Mouse (Mus musculus): Measurements from ENCODE around the gene Gm13941. TPM values are rescaled to one million over a fixed set of nuclear protein-coding genes. Genes with fewer than 3 reads are reported as not detected.

Gm13941 gene
- not detected for total RNA-seq (2021)

DNA sequence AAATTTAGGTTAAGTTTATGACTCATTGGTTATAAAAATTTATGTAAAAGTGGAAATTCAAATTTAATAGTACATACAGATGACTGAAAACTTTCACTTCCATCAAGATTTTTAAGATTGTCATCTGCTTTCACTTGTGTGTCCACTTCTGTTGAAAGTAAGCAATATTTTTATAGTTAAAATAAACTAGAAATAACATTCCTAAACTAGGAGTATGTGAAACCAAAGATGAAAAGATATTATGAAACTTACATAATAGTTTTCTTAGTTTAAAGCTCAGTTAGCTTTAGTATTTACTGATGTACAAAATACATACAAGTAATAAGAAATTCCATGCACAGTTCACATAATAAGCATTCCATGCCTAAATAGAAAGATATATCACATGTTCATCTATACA is at the start of gene Gm13941:
TSS of gene Gm13941 (minus strand) at position 101 of the 400 bp plus-strand sequence.
- DNase-seq, result no peak

- DNase-seq, result no peak
Measured at GRCm38 (mm10) chr2:111152836-111153235, 47.1 kb upstream of the Gm13941 start, which contains the start of gene Gm15130. Gene Gm15130 (minus strand): TSS chr2:111152936.

DNA sequence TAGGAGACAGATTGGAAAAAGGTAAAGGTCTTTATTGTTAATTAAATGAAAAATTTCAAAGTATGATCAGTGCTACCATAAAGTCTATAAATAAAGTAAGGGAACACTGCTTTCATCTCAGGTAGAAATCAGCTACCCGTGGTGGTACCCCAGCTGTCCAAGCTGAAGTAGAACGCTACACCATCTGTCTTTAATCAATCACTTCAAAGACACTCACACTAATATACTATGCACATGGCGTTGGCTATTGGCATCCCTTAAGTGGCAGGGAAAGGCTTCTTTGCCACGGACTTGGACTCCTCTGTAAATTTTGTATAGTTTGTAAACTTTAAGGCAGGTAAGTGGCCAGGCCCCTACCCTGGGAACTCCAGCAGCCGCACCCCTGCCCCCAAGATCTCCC is 30.0 kb upstream of the Gm13941 start:
- DNase-seq, result no peak

- DNase-seq, result peak; percentile 14
Measured at GRCm38 (mm10) chr2:111058586-111059261, 47.1 kb downstream of the Gm13941 start.

Other genes starting within 250 kb of the Gm13941 start
- under 1 TPM; 0.14 to 0.17 TPM for gene Ano3, start 155.1 kb downstream of the Gm13941 start, total RNA-seq (2021)
- not detected for gene Gm15130, start 47.0 kb upstream of the Gm13941 start, total RNA-seq (2021)
- not detected for gene 4930430A15Rik, start 123.6 kb upstream of the Gm13941 start, total RNA-seq (2021)
- not detected for gene Olfr1275, start 129.3 kb upstream of the Gm13941 start, total RNA-seq (2021)
- not detected for gene Olfr1276, start 148.5 kb upstream of the Gm13941 start, total RNA-seq (2021)
- not detected for gene Olfr1277, start 168.1 kb upstream of the Gm13941 start, total RNA-seq (2021)
- not detected for gene Olfr1278, start 184.2 kb upstream of the Gm13941 start, total RNA-seq (2021)
- not detected for gene Olfr1279, start 194.7 kb upstream of the Gm13941 start, total RNA-seq (2021)
- gene Olfr1280, start 208.0 kb upstream of the Gm13941 start, total RNA-seq (2021), result not detected
- gene Olfr1281, start 220.5 kb upstream of the Gm13941 start, total RNA-seq (2021), result not detected
- not detected for gene Olfr1282, start 230.1 kb upstream of the Gm13941 start, total RNA-seq (2021)

Data from heart, postnatal 4 days (tissue).